Mouse (Mus musculus) urinary bladder, postnatal 14 days (tissue): Measurements from ENCODE around the gene Limch1.

Experiments used
- DNase-seq: peaks from one replicate; pipeline ENCODE4 v3.0.0; 2021; ENCODE audit warnings: low spot score

Limch1 gene

GRCm38 (mm10) chr5:66830206-66830605, 84.6 kb downstream of the Limch1 start:
- DNase-seq: no peak

GRCm38 (mm10) chr5:66834756-66835155, 89.1 kb downstream of the Limch1 start:
- no peak for DNase-seq

- no peak for DNase-seq
Observed at GRCm38 (mm10) chr5:66836892-66837291, 91.3 kb downstream of the Limch1 start.

- DNase-seq: no peak
Observed at GRCm38 (mm10) chr5:66841971-66842370, 96.3 kb downstream of the Limch1 start.

- no peak for DNase-seq
Observed at GRCm38 (mm10) chr5:66842776-66843175, 97.1 kb downstream of the Limch1 start.

- DNase-seq: no peak
Observed at GRCm38 (mm10) chr5:66848136-66848535, 102.5 kb downstream of the Limch1 start.

- DNase-seq: no peak
Observed at GRCm38 (mm10) chr5:66849148-66849547, 103.5 kb downstream of the Limch1 start.

- no peak for DNase-seq
Observed at GRCm38 (mm10) chr5:66850721-66851251, 105.2 kb downstream of the Limch1 start.

- DNase-seq: no peak
Observed at GRCm38 (mm10) chr5:66851708-66852107, 106.1 kb downstream of the Limch1 start.

GRCm38 (mm10) chr5:66854263-66854662, 108.6 kb downstream of the Limch1 start:
- no peak for DNase-seq

- DNase-seq: no peak
Observed at GRCm38 (mm10) chr5:66855358-66856107, 109.9 kb downstream of the Limch1 start.

GRCm38 (mm10) chr5:66859506-66859905, 113.9 kb downstream of the Limch1 start:
- DNase-seq: no peak

- no peak for DNase-seq
Observed at GRCm38 (mm10) chr5:66861232-66862035, 115.8 kb downstream of the Limch1 start.

- no peak for DNase-seq
Observed at GRCm38 (mm10) chr5:66862151-66862550, 116.5 kb downstream of the Limch1 start.

- no peak for DNase-seq
Observed at GRCm38 (mm10) chr5:66865229-66865628, 119.6 kb downstream of the Limch1 start.

GRCm38 (mm10) chr5:66866019-66866418, 120.4 kb downstream of the Limch1 start:
- DNase-seq: peak; percentile 40

- no peak for DNase-seq
Observed at GRCm38 (mm10) chr5:66869545-66869944, 123.9 kb downstream of the Limch1 start.

GRCm38 (mm10) chr5:66871521-66872050, 126.0 kb downstream of the Limch1 start:
- no peak for DNase-seq

GRCm38 (mm10) chr5:66872053-66872452, 126.4 kb downstream of the Limch1 start:
- DNase-seq: peak; percentile 14

GRCm38 (mm10) chr5:66872681-66873080, 127.1 kb downstream of the Limch1 start:
- DNase-seq: no peak

GRCm38 (mm10) chr5:66876018-66876805, 130.6 kb downstream of the Limch1 start:
- DNase-seq: no peak

GRCm38 (mm10) chr5:66877066-66877465, 131.4 kb downstream of the Limch1 start:
- DNase-seq: no peak
